Mouse (Mus musculus): ENCODE data around the gene Lrrc46. TPM values are rescaled to one million over a fixed set of nuclear protein-coding genes. Genes with fewer than 3 reads are reported as not detected.

Lrrc46 gene
- total RNA-seq, 2 experiments from 2014 or later: 0.74 to 1.0 TPM

DNA sequence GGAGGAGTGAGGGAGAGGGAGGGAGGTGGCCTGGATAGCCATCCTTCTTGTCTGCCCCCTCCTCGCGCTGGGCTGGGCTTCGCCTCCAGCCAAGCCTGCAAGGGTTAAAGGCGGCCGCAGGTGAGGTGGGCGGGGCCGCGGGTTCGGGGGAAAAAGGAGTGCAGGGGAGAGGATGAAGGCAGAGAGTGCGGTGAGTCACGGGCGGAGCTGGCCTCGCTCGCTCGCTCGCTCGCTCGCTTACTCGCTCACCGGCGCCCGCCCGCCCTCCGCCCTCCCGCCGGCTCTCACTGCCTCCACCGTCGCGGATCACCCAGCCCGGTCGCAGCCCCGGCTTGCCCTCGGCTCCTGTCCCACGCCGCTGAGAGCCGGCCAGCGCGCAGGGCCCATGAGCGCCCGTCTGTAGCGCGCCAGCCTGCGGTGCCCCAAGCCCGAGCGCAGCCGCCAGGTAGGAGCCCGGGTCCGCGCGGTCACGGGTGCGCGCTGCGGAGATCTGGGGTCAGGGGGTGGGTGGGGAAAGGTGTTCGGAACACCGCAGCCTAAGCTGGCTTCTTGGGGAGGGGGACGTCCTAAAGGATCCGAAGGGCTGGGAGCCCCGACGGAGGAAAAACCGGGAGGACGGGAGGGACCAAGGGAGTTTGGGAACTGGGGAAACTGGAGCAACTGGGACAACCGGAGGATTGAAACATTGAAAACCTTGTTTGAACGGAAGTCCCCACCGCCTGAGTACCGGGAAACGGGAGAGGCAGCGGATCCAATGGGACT is 22.4 kb downstream of the Lrrc46 start:
- DNase-seq (ENCODE audit: extremely low spot score in 1 of 2, low spot score in 1 of 2): no peak

DNA sequence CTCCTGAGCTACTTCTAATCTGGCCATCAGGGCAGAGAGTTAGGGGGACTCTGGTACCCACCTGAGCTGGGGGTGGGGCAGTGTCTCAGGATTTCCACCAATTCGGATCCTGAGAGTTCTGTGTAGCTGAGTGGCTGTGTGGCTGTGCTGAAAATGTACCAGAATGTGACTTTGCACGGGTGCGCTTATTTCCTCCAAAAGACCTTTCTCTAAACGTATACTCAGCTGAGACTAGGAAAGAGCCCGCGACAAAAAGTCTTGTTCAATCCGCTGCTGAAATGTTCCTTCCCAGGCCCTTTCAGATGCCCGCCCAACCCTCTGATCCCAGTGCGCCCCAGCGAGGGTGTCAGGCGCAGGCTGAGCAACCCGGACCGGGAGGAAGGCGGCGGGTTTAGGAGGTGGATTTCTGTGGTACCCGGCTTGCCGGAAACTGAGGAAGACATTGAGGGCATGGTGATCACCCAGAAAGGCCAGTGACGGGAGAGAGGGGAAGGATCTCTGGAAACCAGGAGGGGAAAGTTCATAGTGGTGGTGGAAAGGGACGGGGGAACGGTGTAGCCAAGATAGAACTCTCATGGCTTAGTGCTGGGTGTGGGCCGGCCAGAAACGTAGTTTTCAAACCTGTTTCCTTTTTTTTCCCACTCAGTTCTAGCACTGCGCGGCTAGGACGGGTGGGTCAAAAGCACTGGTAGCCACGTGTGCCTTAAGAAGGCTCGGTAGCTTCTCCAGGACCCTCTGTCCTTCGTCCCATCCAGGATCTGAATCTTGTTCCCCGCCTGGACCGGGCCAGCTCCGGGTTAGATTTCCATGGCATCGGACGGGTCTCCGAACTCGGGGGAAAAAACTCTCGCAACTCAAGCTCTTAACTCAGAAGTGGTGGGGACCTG is 23.3 kb downstream of the Lrrc46 start:
- DNase-seq (ENCODE audit: extremely low spot score in 1 of 2, low spot score in 1 of 2): no peak

DNA sequence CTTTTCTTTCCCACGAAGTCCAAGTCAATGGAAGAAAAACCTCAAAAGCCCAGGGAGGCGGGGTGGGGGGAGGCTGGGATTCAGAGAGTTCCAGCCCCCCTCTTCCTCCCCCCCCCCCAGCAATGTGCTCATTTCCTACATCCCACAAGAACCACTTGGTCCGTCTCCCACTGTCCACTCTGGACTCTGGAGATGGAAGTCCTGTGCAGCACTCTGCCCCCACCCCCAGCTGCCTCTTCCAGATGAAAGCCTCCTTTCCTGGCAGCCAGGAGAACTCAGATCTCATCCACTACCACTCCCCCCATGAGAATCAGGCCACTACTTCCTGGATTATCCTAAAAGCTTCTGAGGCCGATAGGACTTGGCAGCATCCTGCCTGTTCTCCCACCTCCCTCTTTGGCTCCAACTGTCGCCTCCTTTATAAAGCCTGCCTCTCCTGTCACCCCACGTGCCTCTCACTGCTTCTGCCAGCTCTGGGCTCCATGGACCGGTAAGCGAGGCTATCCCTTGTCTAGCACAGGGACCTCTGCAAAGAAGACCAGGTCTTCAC is 28.0 kb downstream of the Lrrc46 start, which contains the start of gene Sp6:
Sp6 (plus strand) TSS at position 274 of the 550 bp plus-strand sequence.
- DNase-seq (ENCODE audit: extremely low spot score in 1 of 2, low spot score in 1 of 2): no peak

DNA sequence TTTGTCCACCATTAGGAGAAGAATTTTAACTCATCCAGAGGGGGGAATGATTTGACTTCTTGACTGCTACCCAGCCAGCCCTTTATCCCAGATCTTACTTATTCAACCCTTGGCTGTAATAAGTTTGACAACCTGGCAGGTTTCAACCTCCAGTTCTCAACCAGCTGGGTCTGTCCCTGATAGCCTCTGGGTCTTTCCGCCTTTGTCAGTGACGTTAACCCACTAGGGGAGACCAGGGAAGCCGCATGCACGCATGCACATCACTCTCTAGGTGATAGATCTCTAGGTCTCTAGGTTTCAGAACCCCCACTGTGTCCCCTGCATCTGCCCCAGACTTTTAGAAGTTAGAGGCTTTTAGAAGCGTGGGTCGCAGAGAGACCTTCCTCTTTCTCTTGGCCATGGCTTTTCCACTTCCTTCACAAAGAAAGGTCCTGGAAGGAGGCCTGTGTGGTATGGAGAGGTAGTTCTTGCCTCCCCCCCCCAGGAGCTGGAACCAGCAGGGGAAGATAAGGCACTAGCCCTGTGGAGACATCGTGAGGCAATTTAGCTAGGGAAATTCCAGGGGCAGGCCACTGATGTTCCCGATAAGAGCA is 31.9 kb downstream of the Lrrc46 start:
- no peak for DNase-seq (ENCODE audit: extremely low spot score in 1 of 2, low spot score in 1 of 2)

DNA sequence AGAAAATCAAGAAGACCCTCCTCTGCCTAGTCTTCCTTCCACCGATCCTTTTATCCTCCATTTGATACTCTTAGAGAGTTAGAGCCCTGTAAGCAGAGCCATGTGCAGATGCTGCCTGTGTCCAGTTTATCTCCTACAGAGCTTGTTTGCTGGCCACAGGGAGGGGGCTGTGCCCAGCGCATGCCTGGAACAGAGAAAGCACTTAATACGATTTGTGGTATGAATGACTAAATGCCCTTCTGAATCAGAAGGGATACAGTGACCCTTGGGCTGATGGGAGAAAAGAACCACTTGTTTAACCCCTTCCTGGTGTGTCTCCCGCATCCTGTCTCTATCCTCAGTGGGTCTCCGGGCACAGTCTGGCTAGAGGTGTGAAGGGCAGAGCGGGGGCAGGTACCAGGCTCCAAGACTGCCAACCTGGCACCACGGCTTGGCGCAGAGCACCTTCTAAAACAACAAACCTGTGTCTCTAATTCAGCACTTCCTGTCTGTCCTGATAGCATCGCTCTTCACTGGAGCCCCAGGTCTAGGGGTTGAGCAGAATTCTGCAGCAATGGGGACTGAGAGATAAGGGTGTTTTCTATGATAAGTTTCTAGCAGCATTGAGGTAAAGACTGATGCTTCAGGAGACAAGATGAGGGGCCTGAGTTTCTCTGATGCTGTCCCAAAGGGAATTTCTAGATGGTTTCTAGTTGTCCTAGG is 34.0 kb downstream of the Lrrc46 start:
- no peak for DNase-seq (ENCODE audit: extremely low spot score in 1 of 2, low spot score in 1 of 2)

DNA sequence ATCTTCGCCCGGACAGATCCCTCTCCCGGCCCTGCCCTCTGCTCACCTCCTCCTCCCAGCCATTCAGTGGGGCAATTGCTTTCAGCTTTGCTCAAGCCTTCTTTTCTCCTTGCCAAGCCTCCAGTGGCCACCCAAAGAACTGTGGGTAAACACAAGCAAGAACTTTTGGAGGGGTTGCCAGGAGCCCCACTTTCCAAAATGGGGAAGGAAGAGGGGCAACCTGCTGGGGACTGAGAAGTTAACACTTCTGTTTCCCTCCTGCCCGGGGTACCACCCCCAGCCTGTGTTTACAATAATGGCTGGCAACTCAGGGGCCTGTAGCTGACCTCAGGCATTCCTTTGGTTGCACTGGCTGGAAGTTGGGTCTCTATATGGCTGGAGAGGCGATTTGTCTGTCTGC is 38.0 kb downstream of the Lrrc46 start:
- DNase-seq (ENCODE audit: extremely low spot score in 1 of 2, low spot score in 1 of 2): no peak

DNA sequence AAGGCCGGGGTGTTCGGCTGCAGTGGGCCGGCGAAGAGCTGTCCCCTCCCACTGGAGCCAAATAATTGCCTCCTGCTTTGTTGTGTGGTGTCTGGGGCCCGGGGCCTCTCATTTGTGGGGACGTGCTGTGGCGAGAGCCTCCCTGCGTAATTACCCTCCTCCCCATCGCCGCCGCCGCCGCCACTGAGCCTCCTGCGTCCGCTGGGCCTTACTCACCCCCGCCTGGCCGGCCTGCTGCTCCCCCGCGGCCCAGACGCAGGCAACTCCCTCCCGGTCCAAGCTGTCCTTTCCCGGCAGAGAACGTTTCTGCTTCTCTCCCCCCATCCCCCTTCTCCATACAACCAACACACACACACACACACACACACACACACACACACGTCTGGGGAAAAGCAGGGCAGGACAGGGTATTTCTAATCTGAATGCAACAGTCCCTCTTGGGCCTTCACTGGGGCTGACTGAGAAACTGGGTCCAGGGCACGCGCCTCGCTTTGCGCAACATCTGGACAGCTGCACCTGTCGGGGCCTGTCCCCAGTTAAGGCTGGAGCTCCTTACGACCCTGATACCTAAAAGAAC is 43.7 kb downstream of the Lrrc46 start:
- peak in 1 of 2 experiments; percentile 33 for DNase-seq (ENCODE audit: extremely low spot score in 1 of 2, low spot score in 1 of 2)

DNA sequence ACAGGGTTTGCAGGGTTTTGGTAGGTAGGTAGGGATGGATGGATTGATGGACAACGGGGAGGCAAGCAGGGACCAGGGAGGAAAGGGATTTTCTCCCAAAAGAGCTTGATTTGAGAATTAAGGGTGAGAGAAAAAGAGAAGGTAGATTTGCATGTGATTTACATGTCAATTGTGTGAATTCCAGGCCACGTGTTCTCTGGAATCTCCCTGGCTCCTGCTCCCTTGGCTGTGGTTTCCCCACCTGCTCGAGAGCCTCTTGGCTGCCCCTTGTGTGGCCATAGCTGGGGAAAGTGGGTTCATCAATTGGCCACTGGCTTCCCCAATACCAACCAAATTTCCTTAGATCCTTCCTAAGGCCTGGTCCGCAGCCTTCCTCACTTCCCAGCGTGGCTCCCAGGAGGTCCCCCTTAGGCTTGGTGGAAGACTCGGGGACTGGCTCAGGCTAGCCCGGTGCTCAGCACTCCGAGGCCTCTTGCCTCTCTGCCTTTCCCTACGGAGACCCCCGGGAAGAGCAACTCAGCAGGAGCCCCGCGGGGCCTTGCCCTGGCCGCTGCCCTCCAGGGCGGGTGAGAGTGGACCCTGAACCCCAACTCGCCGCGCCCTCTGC is 44.3 kb downstream of the Lrrc46 start:
- no peak for DNase-seq (ENCODE audit: extremely low spot score in 1 of 2, low spot score in 1 of 2)

DNA sequence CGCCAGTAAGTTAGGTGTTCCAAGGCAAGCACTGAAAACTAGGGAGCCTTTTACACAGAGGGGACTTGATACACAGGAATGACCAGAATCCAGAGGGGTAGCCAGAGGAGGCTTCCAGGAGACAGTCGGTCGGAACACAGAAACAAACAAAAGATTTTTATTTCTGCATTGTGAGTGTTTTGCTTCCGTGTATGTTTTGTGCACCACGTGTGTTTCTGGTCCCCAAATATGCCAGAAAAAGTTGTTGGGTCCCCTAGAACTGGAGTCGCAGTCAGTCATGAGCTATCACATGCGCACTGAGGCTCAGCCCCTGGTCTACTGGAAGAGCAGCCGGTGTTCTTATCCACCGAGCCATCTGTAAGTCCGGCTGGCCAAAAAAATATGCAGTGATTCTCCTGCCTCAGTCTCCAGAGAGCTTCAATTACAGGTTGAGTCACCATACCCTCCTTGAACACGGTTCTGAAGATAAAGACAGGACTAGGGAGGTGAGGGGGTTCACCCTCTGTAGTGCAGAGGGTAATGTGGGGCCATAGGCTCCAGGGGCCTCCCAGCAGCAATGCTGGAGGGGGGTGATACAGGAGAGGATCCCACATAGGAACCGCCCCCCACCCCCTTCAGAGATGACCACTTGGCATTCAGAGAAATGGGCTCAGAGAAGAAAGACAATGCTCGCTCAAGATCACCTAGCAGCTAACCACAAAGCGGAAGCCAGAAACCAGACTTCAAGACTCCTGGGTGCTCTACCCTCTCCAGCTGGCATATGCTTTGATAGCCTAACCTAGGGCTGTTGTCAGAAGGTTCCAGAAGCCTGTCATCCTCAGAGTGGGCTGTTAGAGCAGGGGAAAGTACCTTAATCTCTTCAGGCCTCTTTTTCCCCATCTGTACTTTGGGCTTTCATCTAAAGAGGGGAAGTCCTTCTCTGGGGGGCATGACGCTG is 45.1 kb downstream of the Lrrc46 start:
- DNase-seq (ENCODE audit: extremely low spot score in 1 of 2, low spot score in 1 of 2): no peak

DNA sequence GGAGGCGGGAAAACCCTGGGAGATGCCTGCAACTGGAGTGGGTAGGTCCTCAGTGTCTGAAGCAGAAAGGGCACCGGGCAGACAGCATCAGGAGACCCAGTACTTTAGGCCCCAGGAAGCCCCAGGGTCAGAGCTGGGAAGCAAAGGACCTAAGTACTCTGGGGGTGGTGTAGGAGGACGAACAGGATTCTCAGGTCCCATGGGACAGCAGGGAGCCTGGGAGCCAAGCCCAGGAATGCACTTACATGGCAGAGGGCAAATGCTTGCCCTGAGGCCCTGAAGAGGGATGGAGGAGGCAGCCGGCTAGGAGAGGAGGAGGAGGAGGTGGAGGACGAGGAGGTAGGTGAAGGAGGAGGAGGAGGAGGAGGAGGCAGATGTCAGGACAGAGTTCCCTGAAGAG is 46.2 kb downstream of the Lrrc46 start:
- DNase-seq (ENCODE audit: extremely low spot score in 1 of 2, low spot score in 1 of 2): no peak

DNA sequence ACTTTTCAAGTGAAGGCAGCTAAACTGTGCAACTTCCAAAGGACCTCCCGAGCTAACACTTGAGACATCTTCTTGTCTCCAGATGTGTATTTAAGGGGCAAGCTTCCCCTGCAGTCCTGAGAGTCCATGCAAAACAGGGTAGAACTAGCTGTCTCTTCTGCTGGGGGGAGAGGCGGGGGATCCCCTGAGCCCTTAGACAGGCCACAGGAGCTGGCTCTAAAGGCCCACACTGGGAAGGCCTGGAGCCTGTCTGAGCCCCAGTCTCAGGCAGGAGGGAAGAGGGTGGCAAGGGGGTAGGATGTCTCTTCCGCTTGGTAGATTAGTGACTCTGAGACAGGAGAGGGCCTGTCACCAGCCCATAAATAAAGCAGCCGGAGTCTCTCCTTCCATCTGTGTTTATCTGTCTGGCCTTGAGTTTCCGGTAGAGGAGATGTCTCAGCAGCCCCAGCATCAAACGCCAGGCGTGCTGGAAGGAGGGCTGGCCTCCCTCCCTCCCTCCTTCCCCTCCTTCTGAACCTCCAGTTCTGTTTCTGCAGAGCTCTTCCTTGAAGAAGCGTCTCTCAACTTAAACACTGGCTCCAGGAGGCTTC is 48.4 kb downstream of the Lrrc46 start:
- DNase-seq (ENCODE audit: extremely low spot score in 1 of 2, low spot score in 1 of 2): no peak

DNA sequence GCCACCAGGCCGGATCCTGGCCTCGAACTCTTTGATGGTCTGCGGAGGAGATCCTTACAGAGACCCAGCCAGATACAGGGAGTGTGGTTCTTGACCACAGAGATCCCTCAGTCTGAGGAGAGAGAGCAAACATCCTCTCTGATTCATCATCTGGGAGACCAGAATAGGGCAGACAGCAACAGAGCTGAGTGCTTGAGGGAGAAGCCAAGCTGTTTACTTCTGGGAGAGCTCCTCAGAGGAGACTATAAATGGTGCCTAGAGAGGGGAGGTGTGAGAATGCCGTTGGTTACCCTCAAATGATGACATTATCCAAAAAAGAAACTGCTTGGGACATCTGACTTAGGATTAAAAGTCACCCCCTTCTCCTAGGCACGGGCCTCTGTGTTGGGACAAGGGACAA is 49.7 kb downstream of the Lrrc46 start:
- DNase-seq (ENCODE audit: extremely low spot score in 1 of 2, low spot score in 1 of 2): no peak

DNA sequence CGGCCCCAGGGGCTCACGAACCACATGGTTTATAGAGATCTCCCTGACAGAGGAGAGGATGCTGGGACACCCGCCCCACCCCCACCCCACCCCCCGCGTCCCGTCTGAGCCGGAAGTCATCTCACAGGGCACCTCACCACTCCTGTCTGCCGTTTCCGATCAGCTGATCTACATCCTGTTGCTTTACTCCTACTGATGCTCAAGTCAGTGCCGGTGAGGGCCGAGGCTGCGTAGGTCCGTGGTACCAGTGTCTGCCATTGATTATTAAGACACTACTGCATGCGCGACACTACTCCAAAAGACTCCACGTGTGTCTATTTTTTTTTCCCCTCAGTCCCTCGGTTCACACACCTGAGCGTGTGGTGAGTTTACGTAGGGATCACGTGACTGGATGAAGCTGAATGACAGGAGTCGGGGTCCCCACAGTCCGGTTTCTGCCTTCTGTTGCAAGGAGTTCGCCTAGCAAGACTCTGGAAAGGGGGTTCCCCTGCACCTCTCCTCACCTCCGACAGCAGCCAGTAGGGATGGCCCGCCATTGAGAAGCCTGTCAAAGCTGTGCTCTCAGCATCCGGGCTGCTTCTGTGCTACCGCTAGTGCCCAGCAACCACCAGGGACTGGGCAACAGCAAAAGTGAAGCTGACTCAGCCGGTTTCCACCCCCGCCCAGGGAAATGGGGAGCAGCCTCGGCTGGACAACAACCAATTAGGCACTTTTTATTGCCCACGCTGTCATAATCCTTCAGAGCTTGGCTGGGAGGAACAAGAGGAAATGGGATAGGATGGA is 53.1 kb downstream of the Lrrc46 start:
- DNase-seq (ENCODE audit: extremely low spot score in 1 of 2, low spot score in 1 of 2): no peak

DNA sequence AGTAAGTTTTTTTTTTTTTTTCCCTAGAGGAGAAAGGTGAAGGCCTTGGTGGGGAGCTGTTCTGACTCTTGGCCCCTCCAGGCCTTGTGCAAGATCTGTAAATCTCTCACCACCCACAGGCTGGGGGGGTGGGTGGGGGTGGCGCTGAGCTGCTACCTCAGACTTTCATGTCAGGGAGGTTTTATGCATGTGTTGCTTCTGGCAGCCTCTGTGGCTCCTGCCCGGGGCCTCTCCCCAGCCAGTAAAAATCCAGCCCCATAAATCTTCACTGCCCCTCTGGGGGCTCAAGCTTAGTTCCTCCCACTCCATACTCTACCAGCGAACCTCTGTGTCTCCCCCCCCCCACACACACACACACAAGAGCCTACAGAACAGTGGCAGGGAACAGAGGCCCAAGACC is 54.7 kb downstream of the Lrrc46 start:
- no peak for DNase-seq (ENCODE audit: extremely low spot score in 1 of 2, low spot score in 1 of 2)

DNA sequence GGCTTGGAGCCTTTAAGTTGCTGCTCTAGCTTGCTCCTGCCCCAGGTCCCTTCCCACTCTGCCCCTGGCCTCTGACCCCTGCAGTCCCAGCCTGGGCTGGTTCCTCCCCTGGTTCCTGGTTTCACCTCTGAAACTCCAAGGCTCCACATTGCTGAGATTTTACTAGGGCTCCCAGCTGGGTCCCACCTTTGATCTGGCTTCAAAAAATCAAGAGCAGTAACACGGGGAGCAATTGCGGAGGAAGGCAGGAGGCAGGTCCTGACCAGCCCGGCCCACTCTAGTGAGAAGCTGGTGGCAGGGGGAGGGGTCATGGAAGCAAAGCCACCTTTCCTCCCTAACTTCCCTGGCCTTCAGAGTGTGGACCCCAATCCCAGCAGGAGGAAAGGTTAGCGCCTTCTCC is 56.3 kb downstream of the Lrrc46 start:
- no peak for DNase-seq (ENCODE audit: extremely low spot score in 1 of 2, low spot score in 1 of 2)

Measured in layer of hippocampus, postnatal 25 days (tissue).